Mouse (Mus musculus) G1E (cell line): Measurements from ENCODE around the gene Rnf212. TPM values are rescaled to one million over a fixed set of nuclear protein-coding genes. Genes with fewer than 3 reads are reported as not detected.
"Not testable (repeated sequence)": the region's sequence is repeated elsewhere in the genome, so short reads cannot be mapped to it uniquely, and the experiment has no call there.

Experiments
- ATAC-seq: 2 replicates; pipeline ENCODE4 v1.8.0; 2016; ENCODE audit warnings: mild to moderate bottlenecking; ENCODE audit not compliant: insufficient number of reproducible peaks, poor library complexity, low FRiP score, severe bottlenecking; ENCODE audit errors: extremely low read depth
- DNase-seq: peaks from one replicate; pipeline ENCODE4 v3.0.0; 2012; ENCODE audit warnings: low spot score
- H3K27me3 ChIP-seq: 2 replicates; pipeline ENCODE4 v1.6.1; 2012; ENCODE audit warnings: mild to moderate bottlenecking, low read length, inconsistent platforms; ENCODE audit not compliant: insufficient read depth
- H3K36me3 ChIP-seq: replicated peaks from 2 replicates; pipeline ENCODE3; 2012; ENCODE audit warnings: mild to moderate bottlenecking, inconsistent platforms
- H3K4me1 ChIP-seq: 2 replicates; pipeline ENCODE4 v1.6.1; 2012; ENCODE audit warnings: low read depth, low read length, inconsistent platforms, mixed read lengths; ENCODE audit not compliant: insufficient read depth
- H3K4me3 ChIP-seq: 2 replicates; pipeline ENCODE4 v1.5.1; 2012; ENCODE audit warnings: low read depth, mild to moderate bottlenecking, inconsistent platforms, low read length, moderate library complexity, mixed read lengths
- H3K9me3 ChIP-seq: replicated peaks from 2 replicates; pipeline ENCODE4 v1.6.1; 2012; ENCODE audit warnings: inconsistent platforms
- CTCF ChIP-seq: IDR thresholded peaks from 2 replicates; pipeline ENCODE4 v1.5.1; 2012; ENCODE audit warnings: low read depth, low read length, inconsistent platforms, mixed read lengths
- GATA1 ChIP-seq: IDR thresholded peaks from 2 replicates; pipeline ENCODE4 v1.6.1; 2012; ENCODE audit warnings: borderline replicate concordance, low read length, inconsistent platforms, mixed read lengths
- GATA2 ChIP-seq: IDR thresholded peaks from 2 replicates; pipeline ENCODE4 v1.6.1; 2012; ENCODE audit warnings: low read depth, low read length, inconsistent platforms, borderline replicate concordance
- POLR2AphosphoS5 ChIP-seq: IDR thresholded peaks from 2 replicates; pipeline ENCODE4 v1.6.1; 2012; ENCODE audit warnings: low read depth, low read length, inconsistent platforms; ENCODE audit not compliant: insufficient replicate concordance
- TAL1 ChIP-seq: conservative IDR thresholded peaks from 2 replicates; pipeline ENCODE4 v1.6.1; 2012; ENCODE audit warnings: low read depth, low read length, inconsistent platforms, mixed read lengths
- polyA plus RNA-seq: library from polyadenylated mRNA; stranded (reverse); fragments of >175 nt; gene quantifications from 2 replicates; pipeline ENCODE4 v1.2.3, GENCODE M21; 2012
- total RNA-seq, 2 experiments: library from RNA; stranded (forward) in 1 of 2; stranded (reverse) in 1 of 2; fragments of 200-1000 nt in 1 of 2; fragments of >200 nt in 1 of 2; fragmentation: Nextera tagmentation in 1 of 2; gene quantifications; 2 replicates each; pipeline ENCODE4 v1.2.3; 2014 to 2017

Gene Rnf212
- total and polyA plus RNA-seq, 3 experiments: not detected

DNA sequence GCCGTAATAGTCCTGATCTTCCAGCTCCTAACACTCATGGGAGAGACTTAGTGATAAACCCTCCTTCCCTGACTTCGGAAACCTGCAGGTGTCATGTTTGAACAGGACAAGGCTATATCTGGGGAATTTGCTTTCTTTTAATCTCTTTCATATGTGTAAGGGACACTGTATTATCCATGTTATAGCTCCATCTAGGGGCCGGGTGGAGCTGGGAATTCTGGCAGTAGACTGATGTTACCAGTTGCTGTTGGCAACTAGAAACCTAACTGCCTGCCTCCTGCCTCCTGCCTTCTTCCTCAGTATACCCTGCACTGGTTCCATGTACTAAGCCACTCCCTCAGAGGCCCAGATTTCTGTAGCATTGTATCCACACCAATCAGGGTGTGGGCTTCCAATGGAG lies 16.4 kb downstream of the Rnf212 start:
- no peak for DNase-seq

DNA sequence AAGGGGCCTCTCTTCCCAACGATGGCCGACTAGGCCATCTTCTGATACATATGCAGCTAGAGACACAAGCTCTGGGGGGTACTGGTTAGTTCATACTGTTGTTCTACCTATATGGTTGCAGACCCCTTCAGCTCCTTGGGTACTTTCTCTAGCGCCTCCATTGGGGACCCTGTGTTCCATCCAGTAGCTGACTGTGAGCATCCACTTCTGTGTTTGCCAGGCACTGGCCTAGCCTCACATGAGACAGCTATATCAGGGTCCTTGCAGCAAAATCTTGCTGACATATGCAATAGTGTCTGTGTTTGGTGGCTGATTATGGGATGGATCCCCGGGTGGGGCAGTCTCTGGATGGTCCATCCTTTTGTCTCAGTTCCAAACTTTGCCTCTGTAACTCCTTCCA lies 23.5 kb downstream of the Rnf212 start:
- H3K4me3 ChIP-seq, H3K27me3 ChIP-seq, H3K9me3 ChIP-seq, DNase-seq, ATAC-seq, H3K4me1 ChIP-seq, H3K36me3 ChIP-seq: not testable (repeated sequence)

More for the DNA sequence above, 16.4 kb downstream of the Rnf212 start:
- Histone ChIP-seq H3K27me3 (no peaks in the 10 kb centered on the region; the same call in 1 of the 2 replicates), H3K9me3 (no peaks in the 10 kb centered on the region), H3K4me3 (no peak overlapping the region), H3K4me1 (no peaks in the 10 kb centered on the region), H3K36me3 (no peaks in the 10 kb centered on the region)
- TF ChIP-seq TAL1 (no peak), GATA2 (no peak), POLR2AphosphoS5 (no peak), GATA1 (no peak), CTCF (no peak)
- no peak for ATAC-seq

DNA sequence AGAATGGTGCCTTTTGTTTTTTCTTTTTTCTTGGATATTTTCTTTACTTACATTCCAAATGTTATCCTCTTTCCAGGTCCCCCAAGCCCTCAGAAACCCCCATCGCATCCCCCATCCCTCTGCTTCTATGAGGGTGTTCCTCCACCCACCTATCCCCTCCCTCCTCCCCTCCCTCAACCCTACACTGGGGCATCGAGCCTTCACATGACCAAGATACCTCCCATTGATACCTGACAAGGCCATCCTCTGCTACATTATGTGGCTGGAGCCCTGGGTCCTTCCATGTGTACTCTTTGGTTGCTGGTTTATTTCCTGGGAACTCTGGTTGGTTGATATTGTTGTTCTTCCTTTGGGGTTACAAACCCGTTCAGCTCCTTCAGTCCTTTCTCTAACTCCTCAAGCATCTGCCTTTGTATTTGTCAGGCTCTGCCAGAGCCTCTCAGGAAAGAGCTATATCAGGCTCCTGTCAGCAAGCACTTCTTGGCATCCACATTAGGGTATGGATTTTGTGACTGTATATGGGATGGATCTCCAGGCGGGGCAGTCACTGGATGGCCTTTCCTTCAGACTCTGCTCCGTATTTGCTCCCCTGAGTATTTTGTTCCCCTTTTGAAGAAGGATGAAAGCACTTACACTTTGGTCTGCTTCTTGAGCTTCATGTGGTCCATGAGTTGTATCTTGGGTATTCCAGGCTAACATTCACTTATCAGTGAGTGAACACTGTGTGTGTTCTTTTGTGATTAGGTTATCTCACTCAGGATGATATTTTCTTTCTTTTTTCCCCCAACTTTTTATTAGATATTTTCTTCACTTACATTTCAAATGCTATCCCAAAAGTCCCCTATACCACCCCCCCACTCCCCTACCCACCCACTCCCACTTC lies 24.2 kb downstream of the Rnf212 start:
- no peaks in the 10 kb centered on the region for H3K9me3 ChIP-seq
- DNase-seq (no peak), ATAC-seq (no peak)
- H3K27me3 ChIP-seq: no peaks in the 10 kb centered on the region; the same call in 1 of the 2 replicates
- H3K4me1 ChIP-seq: no peaks in the 10 kb centered on the region
- TF ChIP-seq POLR2AphosphoS5 (no peak), GATA2 (no peak), TAL1 (no peak), GATA1 (no peak), CTCF (no peak)
- no peak overlapping the region for H3K4me3 ChIP-seq
- no peaks in the 10 kb centered on the region for H3K36me3 ChIP-seq

DNA sequence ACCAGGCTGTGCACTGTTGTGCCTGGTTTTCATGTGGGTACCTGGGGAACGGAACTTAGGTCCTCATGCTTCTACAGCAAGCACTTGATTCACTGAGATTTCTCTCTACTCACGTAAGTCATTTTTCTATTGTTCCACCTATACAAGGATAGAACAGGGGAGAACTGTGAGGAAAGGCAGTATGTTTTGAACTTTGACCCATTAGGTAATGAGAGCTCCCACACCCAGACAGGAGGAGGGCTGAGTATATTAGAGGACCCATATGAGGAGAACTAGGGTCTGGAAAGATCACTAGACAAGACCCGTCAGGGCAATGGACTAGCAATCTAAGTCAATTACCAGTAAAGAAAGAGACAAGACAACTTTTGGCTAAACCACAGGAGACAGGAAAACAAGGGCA lies 30.2 kb downstream of the Rnf212 start:
- no peaks in the 10 kb centered on the region for H3K9me3 ChIP-seq
- H3K27me3 ChIP-seq: peaks cover 3% of the 10 kb centered on the region; the same call in 1 of the 2 replicates
- H3K36me3 ChIP-seq: no peaks in the 10 kb centered on the region
- TF ChIP-seq TAL1 (no peak), POLR2AphosphoS5 (no peak), GATA2 (no peak), CTCF (no peak), GATA1 (no peak)
- H3K4me3 ChIP-seq: no peak overlapping the region
- H3K4me1 ChIP-seq: no peaks in the 10 kb centered on the region
- ATAC-seq (no peak), DNase-seq (no peak)

DNA sequence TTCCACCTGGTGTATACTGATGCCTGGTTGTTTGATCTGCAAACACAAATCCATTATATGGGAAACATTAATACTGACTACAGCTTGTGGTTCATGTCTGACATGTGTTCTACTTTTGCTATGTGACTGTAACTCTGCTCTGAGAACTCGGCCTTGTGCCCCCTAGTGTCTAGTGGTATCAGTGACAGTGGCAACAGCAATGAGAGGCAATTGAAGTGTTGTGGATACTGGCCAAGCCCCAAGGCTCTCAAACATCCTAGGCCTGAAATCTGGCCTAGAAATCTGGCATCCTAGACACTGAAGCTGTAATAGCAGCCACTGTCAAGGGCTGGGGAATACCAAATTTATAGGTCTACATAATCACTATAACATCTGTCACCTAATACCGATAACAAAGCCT lies 30.9 kb downstream of the Rnf212 start:
- peaks cover 3% of the 10 kb centered on the region; the same call in 1 of the 2 replicates for H3K27me3 ChIP-seq
- no peak overlapping the region for H3K4me3 ChIP-seq
- H3K36me3 ChIP-seq: no peaks in the 10 kb centered on the region
- no peaks in the 10 kb centered on the region for H3K9me3 ChIP-seq
- peak; percentile 78; the same call in 1 of the 2 replicates for ATAC-seq
- DNase-seq: peak; percentile 13
- peak; percentile 83 for TF ChIP-seq CTCF
- TF ChIP-seq GATA1: no peak
- no peaks in the 10 kb centered on the region for H3K4me1 ChIP-seq

- no peaks in the 10 kb centered on the region for H3K4me1 ChIP-seq
- no peak for TF ChIP-seq GATA1
- no peak for TF ChIP-seq GATA2
- no peak for TF ChIP-seq TAL1
- TF ChIP-seq POLR2AphosphoS5: no peak
- no peak for TF ChIP-seq CTCF
- H3K36me3 ChIP-seq: no peaks in the 10 kb centered on the region
- ATAC-seq (no peak), DNase-seq (no peak)
- H3K27me3 ChIP-seq: peaks cover 3% of the 10 kb centered on the region; the same call in 1 of the 2 replicates
- no peak overlapping the region for H3K4me3 ChIP-seq
- H3K9me3 ChIP-seq: no peaks in the 10 kb centered on the region
Measured at GRCm38 (mm10) chr5:108742596-108742995, 32.2 kb downstream of the Rnf212 start.

GRCm38 (mm10) chr5:108741844-108742243 lies 32.9 kb downstream of the Rnf212 start:
- TF ChIP-seq TAL1 (no peak), CTCF (no peak), GATA1 (no peak), POLR2AphosphoS5 (no peak), GATA2 (no peak)
- no peak for DNase-seq
- Histone ChIP-seq H3K4me1 (no peaks in the 10 kb centered on the region), H3K9me3 (no peaks in the 10 kb centered on the region), H3K4me3 (no peak overlapping the region), H3K36me3 (no peaks in the 10 kb centered on the region), H3K27me3 (peaks cover 3% of the 10 kb centered on the region; the same call in 1 of the 2 replicates)
- ATAC-seq: no peak
